Mouse (Mus musculus) megakaryocyte, embryonic 14.5 days (primary cell): ENCODE results near the gene Lix1l.

ENCODE experiments used
- FLI1 ChIP-seq: IDR thresholded peaks from 2 replicates; pipeline ENCODE4 v1.6.1; 2012; ENCODE audit warnings: low read length, inconsistent platforms, mixed read lengths
- GATA1 ChIP-seq: IDR thresholded peaks from 3 replicates; pipeline ENCODE4 v1.6.1; 2012; ENCODE audit warnings: mixed read lengths, low read length, inconsistent platforms, borderline replicate concordance

GRCm38 (mm10) chr3:96579885-96580454, 21.0 kb upstream of the Lix1l start:
- TF ChIP-seq GATA1 (peak; percentile 96), FLI1 (no peak)
